Mouse (Mus musculus): Measurements from ENCODE around the gene Polh.

Gene Polh

DNA sequence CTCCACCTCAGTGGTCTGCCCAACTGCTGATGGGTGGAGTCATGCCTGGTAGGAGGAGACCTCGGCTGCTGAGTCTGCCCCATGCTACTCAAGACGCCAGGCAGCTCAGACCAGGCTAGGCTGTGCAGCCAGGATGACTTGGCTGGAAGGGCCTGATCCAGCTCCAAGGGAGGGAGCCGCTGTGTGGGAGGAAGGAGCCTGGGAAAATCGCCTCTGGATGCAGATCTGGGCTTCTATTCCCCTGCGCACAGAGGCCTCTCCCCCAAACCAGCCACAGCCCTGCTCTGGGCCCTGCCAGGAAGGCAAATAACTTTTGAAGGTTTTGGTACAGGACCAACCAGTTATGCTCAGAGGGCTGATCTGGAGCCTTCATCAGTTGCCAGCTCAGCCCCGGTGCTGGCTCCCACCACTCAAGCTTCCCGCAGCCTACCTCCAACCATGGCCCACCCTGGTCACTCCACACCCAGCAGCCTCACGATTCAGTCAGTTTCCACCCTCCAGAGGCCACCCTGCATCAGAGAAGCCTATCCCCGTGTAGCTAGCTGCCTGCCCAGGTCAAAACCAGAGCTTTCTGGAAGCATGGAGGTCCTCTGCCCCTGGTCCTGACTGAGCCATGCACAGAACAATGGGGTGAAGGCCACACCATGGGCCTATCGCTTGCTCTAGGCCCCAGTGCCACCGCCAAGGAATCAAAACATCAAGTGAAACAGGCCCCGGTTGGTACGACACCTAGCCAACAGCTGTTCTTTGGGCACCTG, 72.5 kb downstream of the Polh start:
- DNase-seq (ENCODE audit: low read depth) = no peak

DNA sequence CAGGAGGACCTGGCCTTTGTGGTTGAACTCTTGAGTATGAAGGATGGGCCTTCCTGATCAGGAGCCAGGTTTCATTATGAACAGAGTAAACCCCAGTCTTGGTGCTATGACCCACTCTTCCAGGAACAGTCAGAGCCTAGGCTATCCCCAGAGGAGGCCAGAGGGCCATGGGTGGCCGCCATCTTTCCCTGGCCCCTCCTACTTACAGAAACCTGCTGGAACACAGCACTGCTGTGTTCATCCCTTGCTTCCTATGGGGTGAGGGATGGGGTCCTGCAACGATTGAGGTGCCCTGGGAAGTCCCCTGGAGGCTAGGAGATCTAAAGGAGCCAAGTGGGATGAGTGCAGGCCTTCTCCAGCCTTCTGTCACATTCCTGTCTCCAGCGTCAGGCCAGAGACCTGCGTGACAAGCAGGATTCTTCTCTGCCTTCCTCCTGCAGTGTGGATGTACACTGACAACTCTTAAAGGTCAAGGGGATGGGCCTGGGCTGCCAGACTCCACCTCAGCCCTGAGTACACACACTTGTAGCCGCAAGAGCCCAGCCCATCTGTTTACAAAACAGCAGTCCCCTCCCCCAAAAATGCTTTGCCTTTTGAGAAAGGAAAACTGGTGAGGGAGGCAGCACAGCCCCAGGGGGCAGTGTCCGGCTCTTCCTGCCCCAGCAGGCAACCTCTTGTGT, 74.5 kb downstream of the Polh start:
- no peak for DNase-seq (ENCODE audit: low read depth)

- DNase-seq (ENCODE audit: low read depth) = no peak
Measured at GRCm38 (mm10) chr17:46126608-46127007, 75.8 kb downstream of the Polh start.

DNA sequence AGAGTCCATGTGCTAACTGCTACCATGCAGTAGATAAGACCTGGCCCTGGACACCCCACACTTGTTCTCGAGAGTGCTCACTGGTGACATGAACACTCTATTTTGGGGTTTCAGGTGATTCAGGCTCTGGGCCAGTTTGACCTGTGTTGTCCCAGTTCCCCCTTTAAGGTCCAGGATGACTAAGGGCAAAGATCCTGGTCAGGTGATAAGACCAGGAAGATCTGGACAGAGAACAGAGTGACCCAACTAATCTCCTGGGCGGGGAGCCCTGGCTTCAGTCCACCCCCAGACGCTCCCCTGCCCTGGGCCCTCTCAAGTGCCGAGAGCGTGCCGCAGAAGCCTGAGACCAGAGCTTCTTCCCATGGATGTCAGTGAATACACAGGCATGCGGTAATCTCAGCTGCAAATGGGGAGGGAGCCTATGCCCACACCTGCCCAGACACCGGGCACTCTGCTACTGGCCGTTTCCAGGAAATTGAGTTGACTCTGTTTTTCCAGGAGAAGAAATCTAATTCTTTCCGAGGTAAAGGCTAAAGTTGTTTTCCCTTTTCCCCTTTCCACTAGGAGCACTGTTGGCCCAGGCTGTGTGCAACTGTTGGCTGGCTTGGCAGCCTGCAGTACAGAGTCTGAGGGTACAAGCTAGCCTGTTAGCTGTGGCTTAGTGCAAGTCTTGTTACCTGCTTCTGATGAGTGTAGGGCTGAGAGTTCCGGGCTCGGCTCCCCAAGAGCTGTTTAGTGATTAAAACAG, 78.3 kb downstream of the Polh start:
- no peak for DNase-seq (ENCODE audit: low read depth)

DNA sequence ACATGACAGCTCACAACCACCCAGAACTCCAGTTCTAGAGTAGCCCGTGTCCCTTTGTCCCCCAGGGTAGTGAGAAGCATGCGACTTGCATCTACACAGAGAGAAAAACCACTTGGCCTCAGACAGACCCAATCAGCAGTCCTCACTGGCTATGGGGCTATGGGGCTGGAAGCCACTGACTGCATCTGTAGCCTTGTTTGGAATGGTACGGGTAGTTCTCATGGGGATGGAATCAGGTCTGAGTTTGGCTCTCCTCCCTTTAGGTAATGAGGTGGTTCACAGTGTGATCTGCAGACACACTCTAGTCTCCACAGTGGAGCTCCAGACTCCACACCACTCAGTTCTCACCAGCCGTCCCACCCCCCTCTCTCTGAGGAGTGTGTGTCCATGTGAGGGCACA, 79.2 kb downstream of the Polh start:
- no peak for DNase-seq (ENCODE audit: low read depth)

GRCm38 (mm10) chr17:46122791-46123190, 79.7 kb downstream of the Polh start:
- no peak for DNase-seq (ENCODE audit: low read depth)
